Mouse (Mus musculus): Measurements from ENCODE around the gene Mup17.
"Not testable (repeated sequence)": the region's sequence is repeated elsewhere in the genome, so short reads cannot be mapped to it uniquely, and the experiment has no call there.

Gene Mup17

DNA sequence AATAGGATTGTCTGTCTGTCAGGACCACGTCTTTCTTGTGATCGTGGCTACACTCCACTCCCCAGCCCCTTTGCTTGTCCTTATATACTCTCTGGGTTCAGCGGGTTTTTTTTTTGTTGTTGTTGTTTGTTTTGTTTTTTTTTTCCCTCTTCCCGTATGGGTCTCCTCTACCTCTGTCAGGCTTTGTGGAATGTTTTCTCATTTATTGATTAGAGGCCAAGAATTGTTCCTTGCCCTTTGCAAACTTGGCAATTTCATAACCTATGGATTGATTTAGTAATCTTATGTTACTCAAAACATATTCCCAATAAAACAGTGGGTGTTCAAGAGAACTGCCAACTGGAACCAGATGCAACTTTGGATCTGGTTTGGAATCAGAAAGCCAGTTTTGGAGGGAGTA is at the start of gene Mup17:
Gene Mup17 (minus strand): TSS at position 101 of the 400 bp plus-strand sequence.
- not testable (repeated sequence) for DNase-seq (ENCODE audit: low read depth)

DNA sequence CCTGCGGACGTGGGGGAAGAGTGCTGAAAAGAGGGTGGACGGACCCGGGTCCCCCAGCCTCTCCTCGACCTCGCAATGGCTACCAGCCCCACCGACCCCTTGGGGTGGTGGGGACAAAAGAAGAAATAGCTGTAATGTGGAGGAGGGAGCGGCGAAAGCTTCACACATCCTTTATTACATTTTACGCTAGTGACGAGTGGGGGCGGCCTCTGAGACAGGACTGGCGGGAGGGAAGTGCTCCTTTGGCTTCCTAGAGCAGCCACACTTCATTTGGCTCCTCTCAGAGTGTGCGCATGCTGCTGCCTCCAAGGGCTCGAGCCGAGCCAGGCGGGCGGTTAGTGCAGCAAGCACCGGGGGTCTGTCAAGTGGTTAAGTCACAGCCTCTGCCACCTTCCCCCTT is 24.1 kb downstream of the Mup17 start:
- not testable (repeated sequence) for DNase-seq (ENCODE audit: low read depth)

DNA sequence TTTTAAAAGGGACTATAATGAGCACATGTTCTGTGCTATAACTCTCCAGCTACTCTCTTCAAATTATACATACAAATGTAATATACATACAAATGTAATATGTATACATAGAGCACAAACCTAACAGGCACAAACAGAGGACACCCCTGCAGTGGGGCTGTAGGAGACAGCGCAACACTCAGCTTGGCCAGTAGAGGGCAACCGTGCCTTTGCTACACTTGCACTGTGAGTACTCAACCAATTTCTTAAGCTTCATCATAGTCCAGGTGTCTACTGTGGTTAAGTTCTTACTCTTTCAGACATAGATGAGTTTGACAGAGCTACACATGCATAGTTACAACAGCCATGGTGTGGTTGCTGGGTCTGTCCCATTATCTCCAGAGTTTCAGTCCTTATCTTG is 39.8 kb downstream of the Mup17 start:
- DNase-seq (ENCODE audit: low read depth) = not testable (repeated sequence)

All from naive thymus-derived CD4-positive, alpha-beta T cell, adult 2 months (primary cell).